Mouse (Mus musculus) lung, embryonic 15.5 days (tissue): ENCODE measurements around the gene Aak1. TPM values are rescaled to one million over a fixed set of nuclear protein-coding genes. Genes with fewer than 3 reads are reported as not detected.

ENCODE experiments used
- ATAC-seq: fragments of 200-750 bp; cut with Nextera tagmentation; 2 replicates; pipeline ENCODE4 v1.8.0; 2017; ENCODE audit warnings: moderate number of reproducible peaks, borderline replicate concordance; ENCODE audit not compliant: low FRiP score, low TSS enrichment; ENCODE audit errors: extremely low read depth
- H3K27ac ChIP-seq: fragments of 300-500 bp; sonication (generic); 2 replicates; pipeline ENCODE4 v1.5.1; 2015; ENCODE audit warnings: moderate library complexity, mild to moderate bottlenecking, inconsistent platforms
- H3K27me3 ChIP-seq: fragments of 300-500 bp; sonication (generic); 2 replicates; pipeline ENCODE4 v1.6.1; 2015; ENCODE audit warnings: inconsistent platforms
- H3K36me3 ChIP-seq: fragments of 300-500 bp; sonication (generic); 2 replicates; pipeline ENCODE4 v1.6.1; 2015; ENCODE audit warnings: inconsistent platforms
- H3K4me1 ChIP-seq: fragments of 300-500 bp; sonication (generic); 2 replicates; pipeline ENCODE4 v1.6.1; 2015; ENCODE audit warnings: inconsistent platforms
- H3K4me2 ChIP-seq: fragments of 300-500 bp; sonication (generic); 2 replicates; pipeline ENCODE4 v1.6.1; 2015; ENCODE audit warnings: inconsistent platforms, mild to moderate bottlenecking, moderate library complexity
- H3K4me3 ChIP-seq: fragments of 300-500 bp; sonication (generic); 2 replicates; pipeline ENCODE4 v1.5.1; 2015; ENCODE audit warnings: mild to moderate bottlenecking, inconsistent platforms
- H3K9ac ChIP-seq: fragments of 300-500 bp; sonication (generic); 2 replicates; pipeline ENCODE4 v1.6.1; 2015; ENCODE audit warnings: inconsistent platforms
- H3K9me3 ChIP-seq: fragments of 300-500 bp; sonication (generic); 2 replicates; pipeline ENCODE4 v1.6.1; 2016; ENCODE audit warnings: inconsistent platforms
- WGBS: fragments of 180-500 bp; shearing (Covaris S2); methylation state at CpG from one replicate; pipeline ENCODE4 v1.1.7; 2015; 5-methylcytosine and 5-hydroxymethylcytosine counted together
- polyA plus RNA-seq: library from polyadenylated mRNA; unstranded; fragments of >200 nt; fragmentation: Nextera tagmentation; extraction: Ambion mirVana; gene quantifications from 2 replicates; pipeline ENCODE4 v1.2.1, GENCODE M21; 2015

Gene Aak1
- polyA plus RNA-seq, 1 experiment from 2014 or later, result 17.2 TPM

- ATAC-seq, result no peak
- H3K36me3 ChIP-seq, result peaks cover 61% of the 10 kb centered on the region
- 91% methylated on average over 10 of the region's 10 CpGs for WGBS
Measured at GRCm38 (mm10) chr6:87051886-87052425, 202.6 kb downstream of the Aak1 start.

More at GRCm38 (mm10) chr6:87051886-87052425, 202.6 kb downstream of the Aak1 start:
- Histone ChIP-seq H3K9ac (no peak overlapping the region), H3K4me3 (no peak overlapping the region), H3K4me2 (no peak overlapping the region), H3K27me3 (no peaks in the 10 kb centered on the region), H3K27ac (no peak overlapping the region), H3K4me1 (no peaks in the 10 kb centered on the region), H3K9me3 (no peaks in the 10 kb centered on the region)

Other genes with a start within 250 kb of the Aak1 start
- 1.0 TPM in 2 replicates for gene Asprv1, start 221.4 kb upstream of the Aak1 start, polyA plus RNA-seq
- gene Mxd1, start 180.4 kb upstream of the Aak1 start, polyA plus RNA-seq, result 12.8 and 13.1 TPM in 2 replicates
- gene Snrnp27, start 165.0 kb upstream of the Aak1 start, polyA plus RNA-seq, result 103 and 109 TPM in 2 replicates
- 32.7 and 32.9 TPM in 2 replicates for gene Gmcl1, start 116.1 kb upstream of the Aak1 start, polyA plus RNA-seq
- 120 and 130 TPM in 2 replicates for gene Anxa4, start 55.9 kb upstream of the Aak1 start, polyA plus RNA-seq
- gene Nfu1, start 159.7 kb downstream of the Aak1 start, polyA plus RNA-seq, result 86.0 and 88.3 TPM in 2 replicates
- gene Gfpt1, start 193.3 kb downstream of the Aak1 start, polyA plus RNA-seq, result 20.5 and 20.9 TPM in 2 replicates